Mouse (Mus musculus) liver, embryonic 14.5 days (tissue): ENCODE measurements around the gene Cd52.

Experiments
- CTCF ChIP-seq: IDR thresholded peaks from 2 replicates; pipeline ENCODE4 v1.5.1; 2016; ENCODE audit warnings: antibody characterized with exemption, low read depth, control low read depth
- EP300 ChIP-seq: IDR thresholded peaks from 2 replicates; pipeline ENCODE4 v1.6.1; 2016; ENCODE audit warnings: antibody characterized with exemption, low read depth

DNA sequence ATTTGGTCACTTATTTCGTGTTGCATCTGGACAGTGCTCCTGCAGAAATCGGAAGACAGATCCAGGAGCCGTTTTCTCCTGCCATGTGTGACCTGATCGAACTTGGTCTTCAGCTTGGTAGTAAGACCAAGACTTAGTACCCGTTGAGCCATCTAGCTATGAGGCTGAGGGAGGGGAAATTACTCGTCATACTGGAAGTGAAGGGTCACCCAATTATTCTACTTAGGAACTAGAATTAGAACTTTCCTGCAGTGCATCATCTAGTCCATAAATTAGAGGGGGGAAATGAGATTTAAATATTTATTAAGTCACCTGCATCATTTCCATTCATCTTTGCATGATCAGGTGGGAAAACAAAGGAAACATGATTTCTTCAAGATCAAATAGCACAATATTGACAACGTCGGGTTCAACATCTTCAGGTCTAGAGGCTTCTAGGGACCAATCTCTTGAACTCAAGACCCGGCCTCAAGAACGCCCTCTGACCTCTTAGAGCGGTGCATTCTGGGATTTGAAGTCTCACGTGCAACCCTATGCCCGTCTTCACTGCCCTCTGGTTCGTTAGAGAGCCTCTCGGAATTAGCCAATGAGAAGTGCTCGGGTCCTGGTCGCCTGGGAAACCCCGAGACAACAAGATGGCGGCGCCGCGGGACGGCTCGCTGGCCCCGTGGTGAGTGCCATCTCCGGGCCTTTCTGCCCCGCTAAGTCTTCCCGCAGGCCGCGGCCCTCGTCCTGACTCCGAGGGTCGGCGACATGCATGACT lies 7.3 kb upstream of the Cd52 start, which contains the start of gene Ubxn11:
- no peak for TF ChIP-seq CTCF
- no peak for TF ChIP-seq EP300
